Mouse (Mus musculus): ENCODE data around the gene Foxj3. TPM values are rescaled to one million over a fixed set of nuclear protein-coding genes. Genes with fewer than 3 reads are reported as not detected.
A peak's percentile ranks its signal among the peaks of the same experiment; 100 is the strongest.

Gene Foxj3
- polyA plus RNA-seq, 1 experiment = 27.2 TPM

GRCm38 (mm10) chr4:119563136-119563535 lies 26.3 kb downstream of the Foxj3 start:
- no peak for TF ChIP-seq CTCF (IDR thresholded peaks at IDR 0.05; ENCODE audit: borderline replicate concordance, control insufficient read depth, extremely low read depth, insufficient read depth, low read length, poor library complexity)
- no peak for TF ChIP-seq POLR2A (IDR thresholded peaks at IDR 0.05; ENCODE audit: control insufficient read depth, extremely low read depth, insufficient read depth, low read length, poor library complexity)
- Histone ChIP-seq H3K4me1 (replicated peaks; ENCODE audit: control insufficient read depth, insufficient read depth, low read length) (no peaks in the 10 kb centered on the region), H3K4me3 (ENCODE audit: control insufficient read depth, insufficient read depth, low read length) (no peak overlapping the region), H3K36me3 (ENCODE audit: control insufficient read depth, insufficient read depth, low read length) (no peaks in the 10 kb centered on the region; the same call in 1 of the 2 replicates), H3K27me3 (ENCODE audit: control insufficient read depth, insufficient read depth, low read length) (no peaks in the 10 kb centered on the region), H3K27ac (ENCODE audit: control insufficient read depth, insufficient read depth, low read length) (no peak overlapping the region)
- no peak for DNase-seq

GRCm38 (mm10) chr4:119566322-119566835 lies 29.6 kb downstream of the Foxj3 start:
- Histone ChIP-seq H3K27ac (ENCODE audit: control insufficient read depth, insufficient read depth, low read length) (peak overlapping the region; percentile 47; the same call in 1 of the 2 replicates), H3K36me3 (ENCODE audit: control insufficient read depth, insufficient read depth, low read length) (no peaks in the 10 kb centered on the region; the same call in 1 of the 2 replicates), H3K4me1 (replicated peaks; ENCODE audit: control insufficient read depth, insufficient read depth, low read length) (no peaks in the 10 kb centered on the region), H3K27me3 (ENCODE audit: control insufficient read depth, insufficient read depth, low read length) (no peaks in the 10 kb centered on the region), H3K4me3 (ENCODE audit: control insufficient read depth, insufficient read depth, low read length) (no peak overlapping the region)
- TF ChIP-seq POLR2A (IDR thresholded peaks at IDR 0.05; ENCODE audit: control insufficient read depth, extremely low read depth, insufficient read depth, low read length, poor library complexity) (no peak), CTCF (IDR thresholded peaks at IDR 0.05; ENCODE audit: borderline replicate concordance, control insufficient read depth, extremely low read depth, insufficient read depth, low read length, poor library complexity) (no peak)
- WGBS = 93% methylated on average over 4 of the region's 4 CpGs
- no peak for DNase-seq

GRCm38 (mm10) chr4:119572682-119573081 lies 35.9 kb downstream of the Foxj3 start:
- Histone ChIP-seq H3K27ac (ENCODE audit: control insufficient read depth, insufficient read depth, low read length) (no peak overlapping the region), H3K36me3 (ENCODE audit: control insufficient read depth, insufficient read depth, low read length) (peaks cover 7% of the 10 kb centered on the region), H3K4me3 (ENCODE audit: control insufficient read depth, insufficient read depth, low read length) (no peak overlapping the region), H3K4me1 (replicated peaks; ENCODE audit: control insufficient read depth, insufficient read depth, low read length) (no peaks in the 10 kb centered on the region), H3K27me3 (ENCODE audit: control insufficient read depth, insufficient read depth, low read length) (no peaks in the 10 kb centered on the region)
- no peak for DNase-seq
- 95% methylated on average over 3 of the region's 3 CpGs for WGBS
- TF ChIP-seq POLR2A (IDR thresholded peaks at IDR 0.05; ENCODE audit: control insufficient read depth, extremely low read depth, insufficient read depth, low read length, poor library complexity) (no peak), CTCF (IDR thresholded peaks at IDR 0.05; ENCODE audit: borderline replicate concordance, control insufficient read depth, extremely low read depth, insufficient read depth, low read length, poor library complexity) (no peak)

- Histone ChIP-seq H3K36me3 (ENCODE audit: control insufficient read depth, insufficient read depth, low read length) (peaks cover 7% of the 10 kb centered on the region), H3K27me3 (ENCODE audit: control insufficient read depth, insufficient read depth, low read length) (no peaks in the 10 kb centered on the region), H3K4me3 (ENCODE audit: control insufficient read depth, insufficient read depth, low read length) (no peak overlapping the region), H3K27ac (ENCODE audit: control insufficient read depth, insufficient read depth, low read length) (no peak overlapping the region), H3K4me1 (replicated peaks; ENCODE audit: control insufficient read depth, insufficient read depth, low read length) (no peaks in the 10 kb centered on the region)
- 94% methylated on average over 2 of the region's 2 CpGs for WGBS
- TF ChIP-seq POLR2A (IDR thresholded peaks at IDR 0.05; ENCODE audit: control insufficient read depth, extremely low read depth, insufficient read depth, low read length, poor library complexity) (no peak), CTCF (IDR thresholded peaks at IDR 0.05; ENCODE audit: borderline replicate concordance, control insufficient read depth, extremely low read depth, insufficient read depth, low read length, poor library complexity) (no peak)
- DNase-seq = no peak
Observed at GRCm38 (mm10) chr4:119574504-119574903, 37.7 kb downstream of the Foxj3 start.

GRCm38 (mm10) chr4:119575459-119575858 lies 38.7 kb downstream of the Foxj3 start:
- Histone ChIP-seq H3K4me1 (replicated peaks; ENCODE audit: control insufficient read depth, insufficient read depth, low read length) (no peaks in the 10 kb centered on the region), H3K4me3 (ENCODE audit: control insufficient read depth, insufficient read depth, low read length) (no peak overlapping the region), H3K36me3 (ENCODE audit: control insufficient read depth, insufficient read depth, low read length) (peaks cover 7% of the 10 kb centered on the region), H3K27ac (ENCODE audit: control insufficient read depth, insufficient read depth, low read length) (no peak overlapping the region), H3K27me3 (ENCODE audit: control insufficient read depth, insufficient read depth, low read length) (no peaks in the 10 kb centered on the region)
- TF ChIP-seq CTCF (IDR thresholded peaks at IDR 0.05; ENCODE audit: borderline replicate concordance, control insufficient read depth, extremely low read depth, insufficient read depth, low read length, poor library complexity) (no peak), POLR2A (IDR thresholded peaks at IDR 0.05; ENCODE audit: control insufficient read depth, extremely low read depth, insufficient read depth, low read length, poor library complexity) (no peak)
- no peak for DNase-seq
- 96% methylated on average over 3 of the region's 3 CpGs for WGBS

GRCm38 (mm10) chr4:119588037-119588436 lies 51.2 kb downstream of the Foxj3 start:
- H3K4me3 ChIP-seq (ENCODE audit: control insufficient read depth, insufficient read depth, low read length) = no peak overlapping the region
- H3K27me3 ChIP-seq (ENCODE audit: control insufficient read depth, insufficient read depth, low read length) = no peaks in the 10 kb centered on the region
- TF ChIP-seq CTCF (IDR thresholded peaks at IDR 0.05; ENCODE audit: borderline replicate concordance, control insufficient read depth, extremely low read depth, insufficient read depth, low read length, poor library complexity) (no peak), POLR2A (IDR thresholded peaks at IDR 0.05; ENCODE audit: control insufficient read depth, extremely low read depth, insufficient read depth, low read length, poor library complexity) (no peak)
- no peak for DNase-seq
- 98% methylated on average over 2 of the region's 2 CpGs for WGBS
- no peak overlapping the region for H3K27ac ChIP-seq (ENCODE audit: control insufficient read depth, insufficient read depth, low read length)
- H3K36me3 ChIP-seq (ENCODE audit: control insufficient read depth, insufficient read depth, low read length) = peaks cover 13% of the 10 kb centered on the region
- H3K4me1 ChIP-seq (replicated peaks; ENCODE audit: control insufficient read depth, insufficient read depth, low read length) = no peaks in the 10 kb centered on the region

- peaks cover 13% of the 10 kb centered on the region for H3K36me3 ChIP-seq (ENCODE audit: control insufficient read depth, insufficient read depth, low read length)
- TF ChIP-seq POLR2A (IDR thresholded peaks at IDR 0.05; ENCODE audit: control insufficient read depth, extremely low read depth, insufficient read depth, low read length, poor library complexity) (no peak), CTCF (IDR thresholded peaks at IDR 0.05; ENCODE audit: borderline replicate concordance, control insufficient read depth, extremely low read depth, insufficient read depth, low read length, poor library complexity) (no peak)
- no peak overlapping the region for H3K4me3 ChIP-seq (ENCODE audit: control insufficient read depth, insufficient read depth, low read length)
- WGBS = 99% methylated on average over 2 of the region's 2 CpGs
- no peak for DNase-seq
- H3K27me3 ChIP-seq (ENCODE audit: control insufficient read depth, insufficient read depth, low read length) = no peaks in the 10 kb centered on the region
- H3K27ac ChIP-seq (ENCODE audit: control insufficient read depth, insufficient read depth, low read length) = no peak overlapping the region
- H3K4me1 ChIP-seq (replicated peaks; ENCODE audit: control insufficient read depth, insufficient read depth, low read length) = no peaks in the 10 kb centered on the region
Observed at GRCm38 (mm10) chr4:119589423-119589822, 52.6 kb downstream of the Foxj3 start.

Data from thymus, adult 2 months (tissue).